Comparison of ENCODE assay signal across 9 mouse cellular contexts in genomic region chr17:48416425-48417195, GRCm38 (mm10). TPM values are rescaled to one million over a fixed set of nuclear protein-coding genes. Genes with fewer than 3 reads are reported as not detected.
DNase-seq lines count a peak whose midpoint lies in the region; ATAC-seq lines count a peak whose summit lies in the region.
"Had no signal": no experiment of that assay in that cellular context is flagged by ENCODE, and none has a peak within 500 bp of the region (broad histone marks: within the 10 kb centered on the region; RNA-seq: fewer than 3 reads in every experiment).

No protein-coding gene starts in this region.

- WGBS in forebrain, embryonic 13.5 days, result 90% methylated on average over 14 of the region's 14 CpGs
- 92% methylated on average over 14 of the region's 14 CpGs for WGBS in midbrain, embryonic 10.5 days

- intact Hi-C loops in left cerebral cortex, postnatal 4 days (cut with DNase I), result no loop called here

- H3K4me1 ChIP-seq in forebrain, embryonic 13.5 days, result peaks cover 14% of the 10 kb centered on the region
- peaks cover 4% of the 10 kb centered on the region for H3K4me1 ChIP-seq in midbrain, embryonic 10.5 days

- peaks cover 53% of the 10 kb centered on the region for H3K36me3 ChIP-seq in forebrain, embryonic 13.5 days (ENCODE audit: poor library complexity, severe bottlenecking)
- peaks cover 75% of the 10 kb centered on the region for H3K36me3 ChIP-seq in midbrain, embryonic 10.5 days

- ATAC-seq in forebrain, embryonic 13.5 days, result peak; percentile 83

- peak; percentile 62 for DNase-seq in gastrocnemius, postnatal 10 days
- DNase-seq in gastrocnemius, adult 8-10 months (ENCODE audit: low spot score in 2 of 2), result no peak
- peak; percentile 48 for DNase-seq in adrenal gland, postnatal 25 days
- DNase-seq in induced T-regulatory cell, adult 2 months (ENCODE audit: low read depth), result peak; percentile 83
- DNase-seq in left cerebral cortex, postnatal 4 days, result peak; percentile 75
- DNase-seq in midbrain, embryonic 10.5 days (ENCODE audit: low spot score), result peak; percentile 42
- DNase-seq in spleen, postnatal 4 days (ENCODE audit: low spot score in 2 of 2), result peak; percentile 66 to 84

- H3K9me3 ChIP-seq in forebrain, embryonic 13.5 days (replicated peaks), result no peaks in the 10 kb centered on the region
- H3K9me3 ChIP-seq in midbrain, embryonic 10.5 days (replicated peaks), result no peaks in the 10 kb centered on the region
- H3K9me3 ChIP-seq: liver, embryonic 15.5 days had no signal

- H3K27ac ChIP-seq in forebrain, embryonic 13.5 days, result no peak overlapping the region
- no peak overlapping the region for H3K27ac ChIP-seq in midbrain, embryonic 10.5 days (replicated peaks)

- no peak overlapping the region for H3K9ac ChIP-seq in forebrain, embryonic 13.5 days

- H3K27me3 ChIP-seq in forebrain, embryonic 13.5 days, result no peaks in the 10 kb centered on the region
- H3K27me3 ChIP-seq in midbrain, embryonic 10.5 days (ENCODE audit: low read depth, poor library complexity, severe bottlenecking), result no peaks in the 10 kb centered on the region
- H3K27me3 ChIP-seq: liver, embryonic 15.5 days had no signal

- H3K4me2 ChIP-seq in forebrain, embryonic 13.5 days, result no peak overlapping the region

- H3K4me3 ChIP-seq in forebrain, embryonic 13.5 days, result no peak overlapping the region
- no peak overlapping the region for H3K4me3 ChIP-seq in midbrain, embryonic 10.5 days
- H3K4me3 ChIP-seq: liver, embryonic 15.5 days had no signal

RNA-seq across cellular contexts. Expression of gene Oard1, which starts 6.8 kb away (rescaled TPM):
- total RNA-seq in gastrocnemius, postnatal 10 days (2021), result 10 to 100 TPM in 1 of 2 experiments, 1 to 10 TPM in 1; 9.8 to 11.4 TPM
- 10 to 100 TPM; 12.4 to 18.1 (median 16.4) TPM for total RNA-seq in gastrocnemius, adult 8-10 months (2022)
- 21.5 and 31.2 TPM in 2 replicates for total RNA-seq in adrenal gland, postnatal 25 days (2021)
- polyA plus RNA-seq in forebrain, embryonic 13.5 days (2015; fragmentation: Nextera tagmentation; extraction: Ambion mirVana), result 74.4 and 85.8 TPM in 2 replicates
- total RNA-seq in left cerebral cortex, postnatal 4 days (2021), result 10 to 100 TPM; 10.3 to 11.9 TPM
- 102 and 113 TPM in 2 replicates for polyA plus RNA-seq in midbrain, embryonic 10.5 days (2016; fragmentation: Nextera tagmentation; extraction: Ambion mirVana)

RNA-seq across cellular contexts. Expression of gene Nfya, which starts 6.9 kb away (rescaled TPM):
- 10 to 100 TPM; 11.3 to 19.2 TPM for total RNA-seq in gastrocnemius, postnatal 10 days (2021)
- total RNA-seq in gastrocnemius, adult 8-10 months (2022), result 1 to 10 TPM; 2.8 to 6.3 (median 5.6) TPM
- 36.6 and 39.2 TPM in 2 replicates for total RNA-seq in adrenal gland, postnatal 25 days (2021)
- polyA plus RNA-seq in forebrain, embryonic 13.5 days (2015; fragmentation: Nextera tagmentation; extraction: Ambion mirVana), result 14.8 and 17.8 TPM in 2 replicates
- total RNA-seq in left cerebral cortex, postnatal 4 days (2021), result 10 to 100 TPM; 60.9 to 70.9 TPM
- polyA plus RNA-seq in midbrain, embryonic 10.5 days (2016; fragmentation: Nextera tagmentation; extraction: Ambion mirVana), result 15.8 and 16.3 TPM in 2 replicates

RNA-seq across cellular contexts. Expression of gene Apobec2, which starts 16.1 kb away (rescaled TPM):
- total RNA-seq in gastrocnemius, postnatal 10 days (2021), result 100 to 1,000 TPM; 515 to 520 TPM
- total RNA-seq in gastrocnemius, adult 8-10 months (2022), result 100 to 1,000 TPM; 445 to 531 (median 476) TPM
- total RNA-seq in adrenal gland, postnatal 25 days (2021), result 1.3 and 1.5 TPM in 2 replicates
- polyA plus RNA-seq in forebrain, embryonic 13.5 days (2015; fragmentation: Nextera tagmentation; extraction: Ambion mirVana), result 0.72 and 0.81 TPM in 2 replicates
- under 1 TPM in 1 of 2 experiments, not detected in 1; 0.58 TPM for total RNA-seq in left cerebral cortex, postnatal 4 days (2021)
- polyA plus RNA-seq in midbrain, embryonic 10.5 days (2016; fragmentation: Nextera tagmentation; extraction: Ambion mirVana), result 1.1 and 1.3 TPM in 2 replicates

RNA-seq across cellular contexts. Expression of gene Tspo2, which starts 34.7 kb away (rescaled TPM):
- total RNA-seq in gastrocnemius, postnatal 10 days (2021), result under 1 TPM in 1 of 2 experiments, not detected in 1; 0.93 TPM
- not detected for total RNA-seq in gastrocnemius, adult 8-10 months (2022)
- not detected in 2 replicates for total RNA-seq in adrenal gland, postnatal 25 days (2021)
- 1.7 and 2.4 TPM in 2 replicates for polyA plus RNA-seq in forebrain, embryonic 13.5 days (2015; fragmentation: Nextera tagmentation; extraction: Ambion mirVana)
- total RNA-seq in left cerebral cortex, postnatal 4 days (2021), result under 1 TPM in 1 of 2 experiments, not detected in 1; 0.10 TPM
- polyA plus RNA-seq in midbrain, embryonic 10.5 days (2016; fragmentation: Nextera tagmentation; extraction: Ambion mirVana), result 0.43 TPM in 1 of 2 replicates, not detected in the other

RNA-seq across cellular contexts. Expression of gene Unc5cl, which starts 38.1 kb away (rescaled TPM):
- total RNA-seq in gastrocnemius, postnatal 10 days (2021), result not detected
- total RNA-seq in gastrocnemius, adult 8-10 months (2022), result not detected
- not detected in 2 replicates for total RNA-seq in adrenal gland, postnatal 25 days (2021)
- polyA plus RNA-seq in forebrain, embryonic 13.5 days (2015; fragmentation: Nextera tagmentation; extraction: Ambion mirVana), result 0.15 and 0.37 TPM in 2 replicates
- under 1 TPM; 0.20 to 0.22 TPM for total RNA-seq in left cerebral cortex, postnatal 4 days (2021)
- 0.21 TPM in 1 of 2 replicates, not detected in the other for polyA plus RNA-seq in midbrain, embryonic 10.5 days (2016; fragmentation: Nextera tagmentation; extraction: Ambion mirVana)

Comparison
In these comparisons a context has a peak if more than half of its experiments do, and no peak if none do; other contexts are left out.
1. DNase-seq: peak in gastrocnemius, postnatal 10 days (single experiment), adrenal gland, postnatal 25 days (single experiment), induced T-regulatory cell, adult 2 months (single experiment), left cerebral cortex, postnatal 4 days (single experiment), midbrain, embryonic 10.5 days (single experiment) and spleen, postnatal 4 days (2 of 2); none in gastrocnemius, adult 8-10 months (0 of 2).
2. RNA of gene Apobec2, which starts 16.1 kb away (total RNA-seq): 515 to 520 TPM in gastrocnemius, postnatal 10 days and 445 to 531 TPM in gastrocnemius, adult 8-10 months; 1.3 to 1.5 TPM in adrenal gland, postnatal 25 days and 0.58 TPM in left cerebral cortex, postnatal 4 days; every median in the first group is over 100 times any median in the second.